Mouse (Mus musculus): ENCODE data around the gene Gm9789.

- TF ChIP-seq POLR2A (IDR thresholded peaks at IDR 0.05; ENCODE audit: insufficient read depth, low read length) (no peak), CTCF (IDR thresholded peaks at IDR 0.05; ENCODE audit: low read depth, low read length) (no peak)
Observed at GRCm38 (mm10) chr16:89205561-89205960, 47.8 kb downstream of the Gm9789 start, which contains the start of gene Krtap20-2.

Measured in ES-Bruce4 (cell line).